Mouse (Mus musculus): Measurements from ENCODE around the gene Ccr7.

Ccr7 gene

DNA sequence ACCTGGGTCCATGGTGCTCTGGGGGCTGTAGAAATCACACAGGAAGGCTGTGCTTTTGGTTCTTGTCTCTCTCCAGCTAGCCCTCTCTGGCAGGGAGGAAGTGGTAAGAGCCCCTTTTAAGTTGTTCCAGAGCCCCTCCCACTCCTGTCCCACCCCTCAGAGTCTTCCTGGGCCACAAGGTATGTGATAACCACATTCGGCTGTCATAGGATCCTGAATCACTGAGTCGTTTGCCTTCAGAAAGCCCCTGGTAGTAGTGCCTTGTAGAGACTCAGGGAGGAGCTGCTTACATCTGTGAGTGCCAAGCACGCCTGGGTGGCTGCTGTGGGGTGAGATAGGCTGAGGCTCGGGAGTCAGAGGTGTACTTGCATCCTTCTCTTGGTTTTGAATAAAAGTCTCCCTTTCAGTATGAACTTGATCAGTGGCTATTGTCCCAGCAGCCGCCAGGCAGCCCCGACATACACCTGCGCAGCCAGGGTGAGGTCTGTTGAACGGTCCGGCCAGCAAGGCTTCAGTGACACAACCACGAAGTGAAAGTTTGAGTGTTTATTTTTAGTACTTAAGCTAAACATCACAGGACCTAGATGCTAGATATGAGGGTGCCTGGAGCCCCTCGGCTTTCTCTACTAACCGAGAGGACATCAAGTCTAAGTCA, at the start of gene Ccr7:
Gene Ccr7 (minus strand): TSS at position 91 of the 655 bp plus-strand sequence.
- DNase-seq (ENCODE audit: low spot score): no peak

DNA sequence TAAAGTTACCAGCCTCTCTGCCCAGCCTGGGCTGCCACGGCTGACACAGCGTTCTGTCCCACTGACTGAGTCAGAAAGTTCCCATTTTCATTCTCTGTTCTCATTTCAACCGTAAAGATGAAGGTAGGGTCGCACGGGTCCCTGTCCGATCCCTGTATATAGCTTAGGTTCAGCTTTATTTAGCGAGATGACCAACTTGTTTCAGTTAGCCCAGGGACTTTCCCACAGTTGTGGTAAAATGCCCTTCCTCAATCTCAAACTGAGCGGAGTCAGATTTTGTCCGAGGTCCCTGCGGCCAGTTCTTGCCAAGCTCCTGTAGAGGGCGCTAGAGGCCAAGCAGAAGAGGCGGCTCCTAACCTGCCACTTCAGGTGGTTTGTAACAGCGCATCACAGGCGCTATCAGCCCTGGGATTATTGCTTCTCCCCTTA, 34.3 kb upstream of the Ccr7 start:
- peak; percentile 40 for DNase-seq (ENCODE audit: low spot score)

DNA sequence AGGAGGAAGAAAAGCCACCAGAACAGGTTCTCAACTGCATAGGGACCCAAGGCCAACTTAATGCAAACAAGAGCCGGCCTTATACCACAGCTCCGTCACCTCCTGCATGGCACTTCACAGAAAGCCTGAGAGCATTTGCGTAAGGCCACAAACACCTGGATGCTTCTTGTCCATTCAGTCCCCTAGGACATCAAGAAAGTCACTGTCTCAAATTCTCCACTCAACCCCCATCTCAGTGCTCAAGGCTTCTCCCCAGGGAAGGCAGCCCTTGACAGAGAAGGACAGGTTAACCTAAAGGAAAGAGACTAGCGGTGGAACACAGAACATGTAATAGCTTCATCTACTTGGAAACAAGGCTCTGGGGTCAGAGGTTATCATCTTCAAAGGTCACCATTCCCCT, 32.5 kb upstream of the Ccr7 start:
- DNase-seq (ENCODE audit: low spot score): no peak

DNA sequence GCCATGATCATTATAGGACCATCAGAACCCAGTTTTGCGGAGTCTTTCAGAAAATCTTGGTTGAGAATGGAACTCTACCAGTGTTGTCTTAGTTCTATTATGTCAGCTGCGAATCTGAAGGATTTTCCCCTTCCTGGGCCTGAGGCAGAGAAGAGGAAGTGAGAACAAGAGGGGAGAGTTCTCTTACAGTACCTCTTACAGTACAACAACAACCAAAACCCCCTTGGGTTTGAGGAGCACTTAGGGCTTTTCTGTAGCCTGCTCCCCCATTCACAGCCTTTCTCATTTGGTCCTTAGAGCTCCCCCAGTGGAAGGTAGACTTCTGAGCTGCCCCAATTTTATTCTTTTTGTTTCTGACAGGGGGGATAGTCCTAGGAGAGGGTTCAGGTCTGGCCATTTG, 32.0 kb upstream of the Ccr7 start:
- no peak for DNase-seq (ENCODE audit: low spot score)

DNA sequence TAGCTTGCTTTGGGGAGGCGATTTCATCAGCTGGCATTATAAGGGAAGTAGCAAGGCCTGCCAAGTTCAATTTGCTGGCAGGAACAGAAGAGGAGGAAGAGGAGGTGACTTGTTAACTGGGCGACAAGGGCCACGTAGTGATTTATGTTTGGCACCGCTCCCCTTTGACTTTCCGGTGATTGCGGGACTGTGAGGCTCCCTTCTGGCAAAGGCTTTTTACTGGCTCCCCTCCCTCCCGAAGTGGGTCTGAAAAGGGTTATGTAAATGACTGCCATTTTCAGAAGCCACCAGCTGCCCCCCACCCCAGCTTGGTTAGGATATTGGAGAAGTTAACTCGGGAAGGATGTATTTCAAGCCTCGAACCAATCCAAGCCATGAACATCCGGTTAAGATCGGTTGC, 27.7 kb upstream of the Ccr7 start:
- no peak for DNase-seq (ENCODE audit: low spot score)

DNA sequence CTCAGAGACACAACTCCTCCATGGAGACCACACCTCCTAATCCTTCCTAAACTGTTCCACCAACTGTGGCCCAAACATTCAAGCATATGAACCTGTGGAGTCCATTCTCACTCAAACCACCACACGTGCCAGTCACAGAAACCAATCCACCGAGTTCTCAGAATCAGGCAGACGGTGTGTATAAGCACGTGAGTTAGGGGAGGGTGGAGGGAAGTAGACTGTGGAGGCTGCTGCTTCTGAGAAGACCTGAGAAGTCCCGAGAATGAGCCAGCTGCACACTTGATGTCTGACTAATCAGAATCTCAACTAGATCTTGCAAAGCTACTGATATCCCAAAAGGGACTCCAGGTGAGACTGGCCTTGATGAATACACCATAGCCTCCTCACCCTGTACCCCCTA, 25.2 kb upstream of the Ccr7 start:
- DNase-seq (ENCODE audit: low spot score): no peak

DNA sequence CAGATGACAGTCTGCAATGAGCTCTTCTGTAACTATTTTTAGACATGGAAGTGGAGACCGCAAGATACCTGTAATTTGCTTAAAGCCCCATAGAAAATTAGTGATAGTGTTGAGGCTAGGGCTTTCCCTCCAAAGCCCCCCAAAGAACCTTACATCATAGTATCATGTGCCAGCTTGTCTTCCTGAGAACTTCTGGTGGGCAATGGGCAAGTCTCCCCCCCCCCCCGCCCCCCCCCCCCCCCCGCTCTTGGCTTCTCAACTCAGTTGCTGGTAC, 23.0 kb upstream of the Ccr7 start:
- no peak for DNase-seq (ENCODE audit: low spot score)

DNA sequence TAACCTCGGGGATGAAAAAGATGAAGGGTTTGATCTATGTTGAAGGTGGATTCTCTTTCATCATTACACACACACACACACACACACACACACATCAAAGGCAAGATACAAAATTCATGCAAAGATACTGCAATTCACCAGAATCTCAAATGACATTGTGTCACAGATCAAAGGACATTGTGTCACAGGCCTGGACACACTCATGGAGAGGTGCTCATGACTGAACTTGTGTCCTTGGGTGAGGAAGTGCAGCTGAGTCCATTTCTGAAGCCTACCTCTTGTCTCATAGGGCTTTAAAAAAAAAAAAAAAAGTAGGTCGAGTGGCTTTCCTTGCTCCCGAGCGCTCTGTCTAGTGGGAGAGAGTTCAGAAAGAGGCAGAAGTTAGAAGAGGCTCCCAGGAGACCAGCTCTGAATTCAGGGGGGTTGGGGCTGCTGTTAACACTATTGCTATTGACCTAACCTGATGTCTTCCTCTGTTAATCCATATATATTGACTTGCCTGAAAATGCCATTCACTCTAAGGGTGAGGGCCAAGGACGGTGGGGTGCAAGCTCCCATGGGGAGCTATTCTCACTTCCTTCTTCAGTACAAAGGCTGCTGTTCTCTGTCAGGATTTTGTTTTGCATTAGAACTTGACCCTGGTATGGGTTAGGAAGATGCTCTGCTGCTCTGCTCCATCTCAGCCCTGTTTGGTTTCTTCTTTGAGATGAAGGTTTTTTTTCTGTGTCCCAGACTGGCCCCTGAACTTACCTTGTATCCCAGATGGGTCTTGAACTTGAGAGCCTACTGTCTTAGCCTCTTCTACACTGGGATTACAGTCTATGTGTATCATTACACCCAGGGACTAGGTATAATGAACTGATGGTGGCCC, 22.4 kb upstream of the Ccr7 start:
- DNase-seq (ENCODE audit: low spot score): no peak

DNA sequence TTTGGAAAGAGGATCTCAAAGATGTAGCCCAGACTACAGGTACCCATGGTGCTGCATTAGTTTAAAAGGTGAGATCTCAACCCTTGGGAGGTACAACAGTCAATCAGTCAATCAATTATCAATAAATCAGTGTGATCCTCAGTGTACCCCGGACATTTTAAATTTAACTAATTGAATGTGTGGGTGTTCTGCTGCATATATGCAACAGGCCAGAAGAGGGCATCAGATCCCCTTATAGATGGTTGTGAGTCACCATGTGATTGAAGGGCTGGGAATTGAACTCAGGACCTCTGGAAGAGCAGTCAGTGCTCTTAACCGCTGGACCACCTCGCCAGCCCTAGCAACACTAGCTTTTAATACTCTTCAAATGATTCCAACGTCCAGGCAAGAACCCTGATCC, 17.1 kb upstream of the Ccr7 start:
- no peak for DNase-seq (ENCODE audit: low spot score)

DNA sequence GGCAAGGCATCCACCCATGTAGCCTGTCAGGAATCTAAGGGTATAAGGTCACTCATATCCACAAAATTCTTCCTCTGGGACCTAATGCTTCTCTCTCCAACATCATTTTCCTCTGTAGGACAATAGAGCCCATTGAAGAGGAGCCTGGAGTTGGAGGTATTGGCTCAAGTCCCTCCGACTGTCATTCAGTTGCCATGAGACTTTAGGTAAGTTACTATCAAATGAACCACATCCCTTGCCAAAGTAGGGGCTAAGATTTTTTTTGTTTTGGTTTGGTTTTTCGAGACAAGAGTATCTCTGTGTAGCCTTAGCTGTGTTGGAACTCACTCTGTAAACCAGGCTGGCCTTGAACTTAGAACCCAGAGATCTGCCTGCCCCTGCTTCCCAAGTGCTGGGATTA, 16.6 kb upstream of the Ccr7 start:
- no peak for DNase-seq (ENCODE audit: low spot score)

DNA sequence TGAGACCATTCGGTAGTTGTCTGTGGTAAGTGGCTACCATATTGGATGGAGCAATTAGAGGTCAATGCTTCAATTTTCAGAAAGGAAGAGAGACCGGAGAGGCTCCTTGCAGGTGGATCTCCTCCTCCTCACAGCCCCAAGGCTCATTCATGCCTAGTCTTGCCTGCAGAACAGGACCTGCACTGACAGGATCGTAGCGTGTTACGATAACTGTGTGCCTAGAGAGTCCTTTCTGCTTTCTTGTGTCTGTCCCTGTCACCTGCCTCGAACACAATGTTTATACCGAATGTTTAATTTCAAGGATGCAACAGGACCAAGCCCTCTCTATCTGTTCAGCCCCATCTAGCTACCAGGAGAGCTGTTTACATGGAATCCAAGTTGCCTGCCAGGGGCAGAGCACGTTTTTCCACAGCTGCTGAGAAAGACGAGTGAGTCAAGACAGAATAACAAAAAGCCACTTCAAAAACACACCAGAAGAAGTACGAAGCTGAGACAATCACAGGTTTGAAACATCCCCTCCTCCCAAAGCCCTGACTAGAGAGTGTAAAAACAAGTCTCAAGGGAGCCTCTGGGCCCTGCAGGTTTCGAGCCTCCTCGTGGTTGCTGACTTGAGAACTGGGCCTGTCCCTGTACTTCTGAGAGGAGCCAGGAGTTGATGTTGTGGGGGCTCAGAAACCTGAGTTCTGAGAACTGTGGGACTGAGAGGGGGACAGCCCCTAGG, 15.8 kb upstream of the Ccr7 start:
- DNase-seq (ENCODE audit: low spot score): no peak

DNA sequence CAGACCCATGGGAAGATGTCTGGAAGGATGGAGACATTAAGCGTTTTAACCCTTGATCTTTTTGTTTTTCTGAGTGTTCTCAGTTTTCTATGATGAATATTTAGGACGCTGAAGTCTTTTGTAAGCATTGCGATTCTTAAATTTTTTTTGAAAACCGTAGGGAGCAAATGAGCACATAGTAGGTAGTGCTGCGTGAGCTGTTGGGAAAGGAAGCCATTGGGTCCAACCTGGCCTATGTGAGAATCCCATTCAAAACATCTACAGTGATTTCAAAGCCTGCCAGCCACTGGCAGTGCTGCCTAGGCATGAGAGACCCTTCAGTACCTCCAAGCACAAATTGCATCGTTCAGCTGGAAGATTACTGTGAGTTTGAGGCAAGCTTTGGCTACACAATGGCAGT, 15.1 kb upstream of the Ccr7 start:
- no peak for DNase-seq (ENCODE audit: low spot score)

DNA sequence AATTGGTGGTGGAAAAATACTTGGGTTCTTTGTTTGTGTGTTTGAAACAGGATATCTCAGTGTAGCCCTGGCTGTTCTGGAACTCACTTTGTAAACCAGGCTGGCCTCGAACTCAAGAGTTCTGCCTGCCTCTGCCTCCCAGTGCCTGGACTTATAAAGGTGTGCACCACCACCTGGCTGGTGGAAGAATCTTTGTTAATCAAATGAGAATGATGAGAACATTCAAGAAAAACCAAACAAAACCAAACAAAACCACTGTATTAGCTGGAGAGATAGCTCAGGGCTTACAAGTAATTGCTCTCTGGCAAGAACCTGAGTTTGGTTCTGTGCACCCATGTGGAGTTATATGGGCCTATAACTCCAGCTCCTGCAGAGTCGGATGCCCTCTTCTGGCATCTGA, 14.6 kb upstream of the Ccr7 start:
- DNase-seq (ENCODE audit: low spot score): no peak

DNA sequence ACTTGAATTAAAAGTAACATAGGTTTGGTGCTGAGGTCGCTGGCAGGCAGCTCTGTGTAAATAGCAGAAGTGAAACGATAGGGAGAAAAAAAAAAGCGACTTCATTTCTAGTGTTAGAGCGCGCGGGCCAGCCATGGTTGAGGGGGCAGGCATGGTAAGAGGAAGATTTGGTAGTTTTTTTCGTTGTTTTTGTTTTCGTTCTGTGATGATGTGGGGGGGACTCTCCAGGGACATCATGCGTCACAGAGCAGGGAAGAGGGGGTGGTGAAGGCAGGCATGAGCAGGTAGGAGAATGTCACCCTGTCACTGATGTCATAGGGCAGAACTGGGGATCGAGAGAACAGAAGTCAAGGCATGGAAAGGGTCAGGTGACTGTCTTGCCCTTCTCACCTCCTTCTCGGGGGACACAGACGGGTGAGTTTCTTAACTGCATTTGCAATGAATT, 13.2 kb upstream of the Ccr7 start:
- DNase-seq (ENCODE audit: low spot score): no peak

DNA sequence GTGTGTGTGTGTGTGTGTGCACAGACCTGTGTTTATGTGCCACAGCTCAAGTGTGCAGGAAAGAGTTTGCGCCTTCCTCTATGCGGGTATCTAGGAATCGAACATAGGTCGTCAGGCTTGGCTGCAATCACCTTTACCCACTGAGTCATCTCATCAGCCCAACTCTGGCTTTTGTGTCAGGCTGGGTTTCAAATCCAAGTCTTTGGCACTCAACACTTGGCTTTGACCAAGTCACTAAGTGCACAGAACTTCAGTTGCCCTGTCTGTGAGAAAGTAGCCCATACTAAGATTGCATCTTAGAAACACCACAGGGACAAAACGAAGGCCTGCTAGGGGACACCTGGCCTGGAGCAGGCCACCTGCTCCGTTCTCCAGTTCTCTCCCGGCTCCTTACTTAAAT, 12.7 kb upstream of the Ccr7 start:
- no peak for DNase-seq (ENCODE audit: low spot score)

DNA sequence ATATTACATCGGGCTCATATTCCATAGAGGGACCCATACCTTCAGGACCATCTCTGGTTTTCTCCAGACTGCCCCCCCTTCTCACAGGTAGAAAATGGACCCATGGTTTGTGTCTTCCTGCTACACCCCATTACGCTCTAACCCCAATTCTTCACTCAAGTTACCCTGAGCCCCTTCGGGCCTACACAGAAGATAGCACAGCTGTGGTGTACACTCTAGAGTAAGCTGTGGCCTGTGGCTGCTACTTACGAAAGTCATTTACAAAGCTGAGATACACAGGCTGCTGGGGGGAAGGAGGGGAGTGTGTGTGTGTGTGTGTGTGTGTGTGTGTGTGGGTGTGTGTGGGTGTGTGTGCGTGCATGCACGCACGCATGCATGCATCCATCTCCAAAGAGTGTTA, 11.4 kb upstream of the Ccr7 start:
- no peak for DNase-seq (ENCODE audit: low spot score)

DNA sequence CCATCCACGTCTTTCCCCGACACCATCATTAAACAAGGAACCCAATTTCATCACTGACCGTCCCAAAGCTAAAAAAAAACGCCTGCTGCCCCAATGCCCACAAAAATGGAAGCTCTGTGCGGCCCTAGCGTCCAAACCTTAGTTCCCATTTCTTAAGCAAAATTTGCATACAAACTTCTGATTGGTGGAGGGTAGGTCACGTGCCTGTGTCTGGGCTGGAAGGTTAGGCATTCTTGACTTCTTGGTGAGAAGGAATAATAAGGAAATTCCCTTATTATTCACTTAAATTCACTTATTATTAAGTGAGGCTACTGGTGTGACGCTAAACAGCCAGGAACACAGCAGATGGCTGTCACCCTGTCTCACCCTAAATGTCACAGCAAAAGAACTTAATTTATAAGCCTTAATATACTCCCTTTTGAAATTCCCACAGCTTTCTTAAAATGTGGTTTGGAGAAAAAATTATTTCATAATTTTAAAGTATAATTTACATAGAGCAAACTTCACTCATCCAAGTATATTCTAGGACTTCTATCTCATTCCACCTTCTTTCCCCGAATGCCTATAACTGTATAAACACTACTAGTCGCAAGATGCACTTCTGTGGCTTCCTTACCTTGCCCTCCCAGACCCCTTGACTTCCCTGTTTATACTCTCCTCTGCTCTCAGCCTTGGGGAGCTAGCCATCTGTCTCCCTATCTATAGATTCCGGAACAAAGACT, 10.3 kb upstream of the Ccr7 start:
- DNase-seq (ENCODE audit: low spot score): no peak

DNA sequence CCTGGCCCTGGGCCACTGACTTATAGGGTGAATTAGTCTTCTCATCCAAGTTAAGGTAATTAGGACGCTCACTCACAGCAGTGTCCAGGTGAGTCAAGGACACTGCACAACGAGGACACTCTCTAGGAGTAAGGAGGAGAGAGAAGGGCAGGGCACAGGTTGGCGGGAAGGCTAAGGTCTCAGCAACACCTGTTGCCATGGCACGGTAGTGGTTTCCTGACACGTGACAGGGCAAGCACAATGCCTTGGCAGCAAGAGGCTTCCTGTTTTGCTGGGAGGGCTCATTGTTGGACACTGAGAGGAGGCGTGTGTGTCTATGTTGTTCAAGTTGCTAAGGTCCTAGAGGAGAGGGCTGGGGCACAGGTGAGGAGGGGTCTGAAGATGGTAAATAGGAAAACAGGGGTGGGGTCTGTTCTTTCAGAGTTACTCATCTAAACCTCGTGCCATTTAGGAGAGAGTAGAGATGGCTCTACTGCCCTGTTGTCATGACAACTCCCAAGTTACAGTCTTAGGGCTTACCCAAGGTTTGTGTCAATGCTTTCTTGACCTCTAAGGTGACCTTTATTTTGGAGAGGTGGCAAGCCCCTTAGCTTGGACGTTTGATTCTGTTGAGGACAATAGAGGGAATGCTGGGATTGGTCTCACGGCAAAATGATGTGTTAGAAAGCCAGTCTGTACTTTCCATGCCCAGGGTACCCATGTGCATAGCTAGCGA, 8.3 kb upstream of the Ccr7 start:
- DNase-seq (ENCODE audit: low spot score): no peak

DNA sequence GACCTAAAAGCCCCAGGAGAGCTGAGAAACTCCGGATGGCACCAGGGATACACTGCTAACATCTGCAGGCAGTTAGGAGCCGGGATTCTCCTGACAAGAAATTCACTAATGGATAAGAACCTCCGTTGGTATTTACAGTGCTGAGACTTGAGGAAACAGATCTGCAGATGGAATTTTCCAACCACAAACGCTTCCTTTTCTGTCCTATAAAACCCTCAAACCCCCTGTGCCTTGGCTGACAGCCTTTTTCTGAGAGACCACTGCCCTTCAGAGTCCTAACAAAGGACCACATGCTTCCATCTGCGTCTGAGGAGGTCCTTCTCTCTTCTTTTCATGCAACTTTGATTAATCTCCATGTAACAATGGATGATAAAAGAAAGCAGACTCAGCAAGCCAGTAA, 6.8 kb upstream of the Ccr7 start:
- no peak for DNase-seq (ENCODE audit: low spot score)

DNA sequence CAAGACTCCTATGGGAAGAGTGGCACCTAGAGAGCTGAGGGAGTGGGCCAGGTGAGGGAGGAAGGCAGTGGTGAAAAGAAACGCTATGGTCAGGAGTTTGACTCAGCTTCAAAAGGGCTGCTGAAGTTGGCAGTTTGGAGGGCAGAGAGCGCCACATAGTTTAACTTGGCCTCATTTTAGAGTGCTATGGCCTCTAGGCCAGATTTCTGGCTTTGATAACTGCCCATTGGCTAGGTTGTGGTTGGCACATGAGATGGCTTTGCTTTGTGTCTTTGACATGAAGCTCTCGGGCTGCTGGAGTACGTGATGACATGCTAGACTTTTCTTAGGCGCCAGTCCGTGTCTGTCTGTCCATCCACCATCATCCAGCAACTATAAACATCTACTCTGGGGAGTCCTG, 5.4 kb upstream of the Ccr7 start:
- DNase-seq (ENCODE audit: low spot score): no peak

DNA sequence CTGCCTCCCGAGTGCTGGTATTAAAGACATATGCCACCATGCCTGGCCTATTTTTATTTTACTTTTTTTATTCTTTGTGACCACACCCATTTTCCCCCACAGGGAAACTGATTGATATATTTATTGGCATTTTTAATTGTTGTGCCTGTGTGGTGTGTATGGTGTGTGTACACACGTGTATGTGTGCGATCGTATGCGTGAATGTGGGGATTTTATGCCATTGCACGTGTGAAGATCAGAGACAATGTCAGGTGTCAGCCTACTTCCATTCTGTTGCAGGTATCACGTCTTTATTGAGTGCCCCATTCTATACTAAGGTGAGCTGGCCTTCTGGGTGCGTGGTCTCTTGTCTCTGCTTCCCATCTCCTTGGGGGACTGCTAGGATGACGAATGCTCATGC, 940 bp upstream of the Ccr7 start:
- no peak for DNase-seq (ENCODE audit: low spot score)

Measured in layer of hippocampus, adult 11-12 months (tissue).